Mouse (Mus musculus) urinary bladder, postnatal 10 days (tissue): ENCODE measurements around the gene Bcam.

Source experiments
- DNase-seq: peaks from one replicate; pipeline ENCODE4 v3.0.0; 2022; ENCODE audit warnings: low spot score

The Bcam gene

GRCm38 (mm10) chr7:19724167-19724566, 46.6 kb downstream of the Bcam start:
- DNase-seq = no peak

DNA sequence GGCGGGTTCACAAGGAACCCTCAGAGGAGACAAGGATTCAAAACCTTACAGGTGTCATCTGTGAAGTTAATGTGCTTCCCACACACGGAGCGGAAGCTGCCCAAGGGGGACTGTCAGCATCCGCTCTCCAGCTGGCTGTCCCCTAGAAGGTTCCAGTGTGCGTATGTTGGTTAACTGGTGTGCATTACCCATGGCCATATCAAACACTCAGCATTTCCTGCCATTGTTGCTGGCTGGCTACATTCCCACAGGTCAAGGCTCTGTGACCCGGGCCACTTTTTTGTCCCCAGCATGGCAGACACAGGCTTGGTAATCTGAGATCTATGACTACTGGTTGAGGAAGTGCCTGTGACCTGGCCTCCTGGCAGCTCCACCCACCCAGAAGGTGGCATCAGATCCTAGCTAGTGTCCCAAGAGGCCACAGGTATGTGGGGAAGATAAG, 48.0 kb downstream of the Bcam start:
- DNase-seq = no peak

- DNase-seq = no peak
Observed at GRCm38 (mm10) chr7:19719200-19719599, 51.6 kb downstream of the Bcam start.

DNA sequence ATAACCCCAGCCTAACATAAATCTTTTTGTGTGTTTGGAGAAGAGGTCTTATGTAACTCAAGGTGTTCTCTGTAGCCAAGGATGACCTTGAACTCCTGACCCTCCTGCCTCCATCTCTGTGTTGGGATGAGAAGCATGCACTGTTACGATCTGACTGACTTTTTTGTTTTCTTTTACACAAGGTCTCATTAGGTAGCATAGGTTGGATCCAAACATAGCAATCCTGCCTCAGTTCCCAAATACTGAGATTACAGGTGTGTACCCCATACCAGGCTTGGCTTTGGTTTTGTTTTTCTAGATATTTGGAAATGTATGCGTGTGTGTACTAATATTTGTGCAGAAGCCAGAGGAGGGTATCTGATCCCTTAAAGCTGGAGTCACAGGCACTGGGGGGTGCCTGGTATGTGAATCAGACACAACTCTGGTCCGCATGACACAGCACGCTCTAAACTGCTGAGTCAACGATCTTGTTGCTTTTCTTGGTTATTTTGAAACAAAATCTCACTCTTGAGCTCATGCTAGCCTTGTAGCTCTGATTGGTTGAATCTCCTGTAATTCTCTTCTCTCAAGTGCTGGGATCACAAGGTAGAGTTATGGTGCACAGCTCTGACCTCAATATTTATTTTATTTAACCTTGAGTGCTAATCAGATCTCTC, 52.4 kb downstream of the Bcam start:
- DNase-seq = no peak

DNA sequence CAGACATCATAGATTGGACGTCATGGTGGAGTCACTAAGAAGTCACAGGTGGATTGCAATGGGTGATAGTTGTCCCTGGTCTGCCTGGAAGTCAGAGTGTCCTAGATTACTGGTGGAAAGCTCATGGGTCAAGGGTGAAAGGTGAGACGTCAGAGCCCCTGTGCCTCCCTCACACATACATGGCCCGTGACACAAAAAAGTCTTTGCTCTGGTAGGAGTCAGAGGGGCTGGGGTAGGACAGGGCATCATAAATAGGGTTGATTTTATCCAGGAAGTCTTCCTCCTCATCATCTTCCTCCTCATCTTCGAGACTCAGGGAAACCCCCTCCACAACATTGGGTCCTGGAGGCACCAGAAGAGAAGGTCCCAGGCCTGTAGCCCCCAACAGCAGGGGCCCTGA, 53.5 kb downstream of the Bcam start:
- no peak for DNase-seq

DNA sequence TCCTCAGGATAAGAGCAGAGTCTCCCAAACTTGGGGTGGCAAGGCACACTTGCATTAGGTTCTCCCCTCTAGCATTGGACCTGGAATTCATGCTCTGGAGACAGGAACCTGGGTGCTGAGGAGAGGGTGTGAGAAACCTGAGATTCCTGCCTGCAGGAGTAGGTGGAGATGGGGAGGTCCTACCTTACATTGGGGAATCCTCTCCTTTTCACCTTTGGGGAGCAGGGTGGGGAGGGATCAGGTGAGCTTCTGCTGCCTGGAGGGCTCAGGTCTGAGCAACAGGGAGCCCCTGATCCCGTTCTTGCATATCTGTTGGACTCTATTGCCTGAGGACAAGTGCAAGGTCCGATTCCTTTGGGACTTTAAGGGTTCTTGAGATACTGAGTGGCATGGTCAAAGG, 54.0 kb downstream of the Bcam start:
- no peak for DNase-seq

- DNase-seq = no peak
Observed at GRCm38 (mm10) chr7:19716055-19716682, 54.6 kb downstream of the Bcam start.

DNA sequence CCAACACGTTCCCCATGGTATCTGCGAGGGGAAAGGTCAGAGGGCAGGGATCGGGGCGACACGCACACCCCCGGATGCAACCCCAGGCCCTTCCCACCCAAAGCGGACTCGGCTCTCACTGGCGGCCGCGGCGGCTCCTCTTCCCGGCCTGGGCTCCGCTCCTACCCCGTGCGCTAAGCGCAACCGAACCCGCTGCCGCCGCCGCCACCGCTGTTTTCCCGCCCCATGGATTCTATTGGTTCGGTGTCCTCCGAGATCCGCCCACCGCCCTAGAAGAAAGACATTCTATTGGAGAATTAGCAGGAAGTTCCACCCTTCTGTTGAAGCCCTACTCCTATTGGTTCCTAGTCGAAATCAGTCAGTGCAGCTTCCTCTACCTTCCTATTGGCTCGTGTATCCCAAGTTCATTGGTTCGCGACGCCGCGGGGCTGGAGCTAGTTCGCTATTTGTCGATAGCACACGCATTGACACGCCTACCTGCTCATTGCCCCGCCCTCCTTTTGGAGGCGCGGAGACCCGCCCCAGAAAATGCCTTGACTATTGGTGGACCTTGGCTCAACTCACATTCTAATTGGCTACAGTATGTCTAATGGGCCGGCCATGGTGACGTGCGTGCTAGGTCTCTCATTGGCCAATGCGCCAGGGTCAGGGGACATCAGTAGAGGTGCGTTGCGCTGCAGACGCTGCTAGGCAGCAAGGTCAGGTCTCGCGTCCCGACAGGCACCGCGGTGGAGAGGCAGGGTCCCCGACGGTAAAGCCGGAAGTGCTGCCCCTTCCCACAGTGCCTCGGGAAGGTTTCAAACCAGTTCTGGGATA, 55.4 kb downstream of the Bcam start, which contains the start of gene Tomm40:
Tomm40 (minus strand) TSS at position 200 of the 816 bp plus-strand sequence.
- DNase-seq = peak; percentile 88

DNA sequence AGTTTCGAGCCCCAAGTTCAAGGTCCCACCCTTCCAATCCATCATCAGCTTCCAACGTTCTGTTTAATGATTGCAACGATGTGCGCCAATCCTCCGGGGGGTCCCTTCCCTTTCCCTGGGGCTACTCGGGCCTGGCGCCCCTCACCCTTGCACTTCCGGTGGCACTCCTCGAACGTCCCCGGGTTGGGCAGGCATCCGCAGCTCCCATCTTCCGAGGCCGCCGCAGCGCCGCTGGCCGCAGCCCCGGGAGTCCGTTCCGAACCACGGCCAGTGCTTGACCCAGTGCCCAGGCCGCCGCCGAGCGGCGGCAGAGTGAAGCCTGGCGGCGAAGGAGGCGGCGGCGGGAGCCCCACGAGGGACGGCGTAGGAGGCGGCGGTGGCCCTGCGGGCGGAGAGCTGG, 56.0 kb downstream of the Bcam start:
- DNase-seq = no peak

GRCm38 (mm10) chr7:19713598-19713997, 57.2 kb downstream of the Bcam start:
- DNase-seq = no peak

DNA sequence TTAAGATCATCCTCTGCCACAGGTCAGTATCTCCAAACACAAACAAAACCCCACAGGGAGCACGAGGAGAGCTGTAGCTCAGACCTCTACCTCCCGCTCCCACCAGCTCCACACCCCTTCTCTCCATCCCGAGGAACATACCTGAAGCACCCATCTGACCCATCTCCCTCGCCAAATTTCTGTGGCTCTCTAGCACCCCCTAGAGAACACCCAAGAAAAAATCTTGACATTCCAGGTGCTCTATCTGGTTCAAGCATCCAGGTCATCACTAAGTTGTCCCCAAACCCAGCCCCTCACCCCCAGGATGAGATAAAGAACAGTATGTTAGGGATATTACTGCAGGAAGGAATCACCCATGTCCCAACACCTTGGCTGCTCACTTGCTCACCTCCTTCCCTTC, 57.6 kb downstream of the Bcam start:
- DNase-seq = no peak

DNA sequence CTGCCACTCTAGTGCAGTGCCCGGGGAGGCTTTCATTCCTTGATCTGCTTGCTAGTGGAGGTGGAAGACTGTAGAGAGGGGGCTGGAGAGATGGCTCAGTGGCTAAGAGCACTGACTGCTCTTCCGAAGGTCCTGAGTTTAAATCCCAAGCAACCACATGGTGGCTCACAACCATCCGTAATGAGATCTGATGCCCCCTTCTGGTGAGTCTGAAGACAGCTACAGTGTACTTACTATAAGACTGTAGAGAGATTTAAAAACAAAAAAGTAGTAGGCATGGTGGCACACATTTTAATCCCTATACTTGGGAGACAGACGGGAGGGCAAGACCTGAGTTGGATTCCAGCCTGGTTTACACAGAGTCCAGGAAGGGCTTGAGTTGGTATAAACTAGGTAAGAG, 58.4 kb downstream of the Bcam start:
- DNase-seq = no peak

GRCm38 (mm10) chr7:19710650-19711049, 60.2 kb downstream of the Bcam start:
- no peak for DNase-seq
